Comparison of ENCODE assay signal across 20 mouse cellular contexts in genomic region chr9:23728816-23729215, GRCm38 (mm10).
DNase-seq lines count a peak whose midpoint lies in the region; ATAC-seq lines count a peak whose summit lies in the region.
"Had no signal": no experiment of that assay in that cellular context is flagged by ENCODE, and none has a peak within 500 bp of the region (broad histone marks: within the 10 kb centered on the region; RNA-seq: fewer than 3 reads in every experiment).

No protein-coding gene starts in this region.

- H3K9me3 ChIP-seq in embryonic facial prominence, embryonic 14.5 days (ENCODE audit: control insufficient read depth, low read length), result no peaks in the 10 kb centered on the region
- H3K9me3 ChIP-seq in embryonic facial prominence, embryonic 10.5 days, result no peaks in the 10 kb centered on the region
- H3K9me3 ChIP-seq: heart, embryonic 15.5 days; hindbrain, embryonic 10.5 days; neural tube, embryonic 12.5 days had no signal

- no peaks in the 10 kb centered on the region for H3K36me3 ChIP-seq in embryonic facial prominence, embryonic 14.5 days (ENCODE audit: control insufficient read depth, insufficient read depth, low read length)
- H3K36me3 ChIP-seq in embryonic facial prominence, embryonic 10.5 days (replicated peaks), result no peaks in the 10 kb centered on the region
- H3K36me3 ChIP-seq: heart, embryonic 15.5 days; hindbrain, embryonic 10.5 days; neural tube, embryonic 12.5 days had no signal

- ATAC-seq in embryonic facial prominence, embryonic 14.5 days (ENCODE audit: low read depth), result no peak
- ATAC-seq in erythroid progenitor cell, adult 5-6 weeks (replicated peaks; ENCODE audit: low FRiP score, poor library complexity, severe bottlenecking), result no peak
- no peak for ATAC-seq in megakaryocyte-erythroid progenitor cell, adult 5-6 weeks (replicated peaks; ENCODE audit: low FRiP score, low TSS enrichment, poor library complexity, severe bottlenecking)
- ATAC-seq: inflammation-experienced regulatory T-cells, adult 6 months had no signal

- 75% methylated on average over 4 of the region's 4 CpGs for WGBS in embryonic facial prominence, embryonic 14.5 days
- WGBS in embryonic facial prominence, embryonic 10.5 days, result 80% methylated on average over 4 of the region's 4 CpGs

- no peaks in the 10 kb centered on the region for H3K27me3 ChIP-seq in embryonic facial prominence, embryonic 14.5 days (replicated peaks; ENCODE audit: control insufficient read depth, insufficient read depth, low read length)
- H3K27me3 ChIP-seq in embryonic facial prominence, embryonic 10.5 days (replicated peaks; ENCODE audit: low read depth, poor library complexity, severe bottlenecking), result no peaks in the 10 kb centered on the region
- H3K27me3 ChIP-seq: heart, embryonic 15.5 days; neural tube, embryonic 12.5 days had no signal

- H3K27ac ChIP-seq in embryonic facial prominence, embryonic 14.5 days (replicated peaks; ENCODE audit: low read depth, low read length), result no peak overlapping the region
- no peak overlapping the region for H3K27ac ChIP-seq in embryonic facial prominence, embryonic 10.5 days (replicated peaks)
- H3K27ac ChIP-seq: heart, embryonic 15.5 days; hindbrain, embryonic 10.5 days; neural tube, embryonic 12.5 days had no signal

- peak; percentile 13 for DNase-seq in embryonic facial prominence, embryonic 14.5 days (ENCODE audit: low spot score)
- DNase-seq in embryonic facial prominence, embryonic 10.5 days (ENCODE audit: low spot score), result no peak
- DNase-seq in right cerebral cortex, adult 18-20 months, result peak; percentile 73
- DNase-seq in right cerebral cortex, postnatal 14 days, result no peak
- peak; percentile 5 to 19 for DNase-seq in frontal cortex, postnatal 14 days (ENCODE audit: low spot score in 2 of 2)
- DNase-seq in right cerebral cortex, postnatal 36 days (ENCODE audit: low spot score in 2 of 2), result peak; percentile 19 to 54
- DNase-seq: adrenal gland, postnatal 14 days; cerebellum, adult 9-11 months; embryo, embryonic 11 days; heart, adult 11 months; kidney, adult 9 months; liver; lung, adult 18-20 months had no signal

- no peak overlapping the region for H3K4me3 ChIP-seq in embryonic facial prominence, embryonic 14.5 days (ENCODE audit: low read depth, low read length)
- no peak overlapping the region for H3K4me3 ChIP-seq in embryonic facial prominence, embryonic 10.5 days
- H3K4me3 ChIP-seq: erythroblast, embryonic 14.5 days; heart, embryonic 15.5 days; hindbrain, embryonic 10.5 days; neural tube, embryonic 12.5 days had no signal

- no peaks in the 10 kb centered on the region for H3K4me1 ChIP-seq in embryonic facial prominence, embryonic 14.5 days (ENCODE audit: control insufficient read depth, insufficient read depth, low read length)
- H3K4me1 ChIP-seq in embryonic facial prominence, embryonic 10.5 days, result no peaks in the 10 kb centered on the region
- H3K4me1 ChIP-seq: heart, embryonic 15.5 days; hindbrain, embryonic 10.5 days; neural tube, embryonic 12.5 days had no signal

- no peak overlapping the region for H3K9ac ChIP-seq in embryonic facial prominence, embryonic 14.5 days (ENCODE audit: low read depth, low read length)
- H3K9ac ChIP-seq: heart, embryonic 15.5 days; neural tube, embryonic 12.5 days had no signal

- H3K4me2 ChIP-seq in embryonic facial prominence, embryonic 14.5 days (ENCODE audit: low read depth, low read length), result no peak overlapping the region
- H3K4me2 ChIP-seq: heart, embryonic 15.5 days; neural tube, embryonic 12.5 days had no signal

Comparison
In these comparisons a context has a peak if more than half of its experiments do, and no peak if none do; other contexts are left out.
1. DNase-seq: peak in embryonic facial prominence, embryonic 14.5 days (single experiment), right cerebral cortex, adult 18-20 months (single experiment), frontal cortex, postnatal 14 days (2 of 2) and right cerebral cortex, postnatal 36 days (2 of 2); none in embryonic facial prominence, embryonic 10.5 days (single experiment) and right cerebral cortex, postnatal 14 days (single experiment).